Mouse (Mus musculus) kidney, adult 18-20 months (tissue): ENCODE data around the gene Phlpp2.
A peak's percentile ranks its signal among the peaks of the same experiment; 100 is the strongest.
"Not testable (repeated sequence)": the region's sequence is repeated elsewhere in the genome, so short reads cannot be mapped to it uniquely, and the experiment has no call there.

Source experiments
- DNase-seq: peaks from one replicate; pipeline ENCODE4 v3.0.0; 2021

Gene Phlpp2

DNA sequence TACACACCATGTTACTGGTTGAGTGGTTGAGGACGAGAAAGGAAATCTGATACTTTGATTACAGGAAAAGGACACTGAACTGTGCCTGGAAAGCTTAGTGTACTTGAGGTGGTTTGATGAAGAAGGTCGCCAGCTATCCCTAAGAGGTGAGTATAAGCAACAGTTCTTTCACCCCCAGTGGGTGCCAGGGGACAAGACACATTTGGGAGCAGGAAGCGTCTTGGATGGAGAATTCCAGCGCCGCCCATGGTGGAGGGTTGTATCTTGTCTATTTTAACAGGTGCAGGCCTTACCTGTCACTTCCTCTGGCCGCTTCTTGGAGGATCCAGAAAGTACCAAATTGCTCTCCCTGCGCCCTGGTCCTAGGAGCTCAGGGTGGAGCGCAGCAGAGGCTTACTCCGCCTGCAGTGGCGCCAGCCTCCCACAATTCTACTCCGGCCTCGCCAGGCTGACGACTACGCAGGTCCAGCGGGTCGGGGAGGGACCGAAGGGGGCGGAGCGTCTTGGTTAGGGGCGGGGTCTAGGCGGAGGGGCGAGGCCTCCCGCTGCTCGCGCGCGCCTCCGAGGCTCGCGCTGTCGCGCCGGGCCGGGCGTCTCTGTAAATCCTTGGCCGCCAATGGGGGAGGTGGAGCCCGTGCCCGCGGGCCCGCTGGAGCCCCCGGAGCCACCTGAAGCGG lies at the start of gene Phlpp2:
TSS of gene Phlpp2 (plus strand) at position 540 of the 677 bp plus-strand sequence.
- peak; percentile 96 for DNase-seq

DNA sequence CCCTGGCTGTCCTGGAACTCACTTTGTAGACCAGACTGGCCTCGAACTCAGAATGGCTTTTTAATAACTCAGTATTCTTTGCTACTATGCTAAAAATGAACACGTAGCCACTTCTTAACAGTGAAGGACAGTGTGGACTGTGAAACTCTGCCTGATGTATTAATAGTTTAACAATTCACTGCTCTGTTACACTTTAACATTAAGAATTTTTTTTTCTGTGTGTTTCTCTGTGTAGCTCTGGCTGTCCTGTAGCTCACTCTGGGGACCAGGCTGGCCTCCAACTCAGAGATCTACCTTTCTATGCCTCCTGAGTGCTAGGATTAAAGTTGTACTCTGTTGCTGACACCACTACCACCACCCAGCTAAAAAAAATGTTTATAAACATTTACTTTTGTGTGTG lies 44.8 kb upstream of the Phlpp2 start:
- DNase-seq = no peak

DNA sequence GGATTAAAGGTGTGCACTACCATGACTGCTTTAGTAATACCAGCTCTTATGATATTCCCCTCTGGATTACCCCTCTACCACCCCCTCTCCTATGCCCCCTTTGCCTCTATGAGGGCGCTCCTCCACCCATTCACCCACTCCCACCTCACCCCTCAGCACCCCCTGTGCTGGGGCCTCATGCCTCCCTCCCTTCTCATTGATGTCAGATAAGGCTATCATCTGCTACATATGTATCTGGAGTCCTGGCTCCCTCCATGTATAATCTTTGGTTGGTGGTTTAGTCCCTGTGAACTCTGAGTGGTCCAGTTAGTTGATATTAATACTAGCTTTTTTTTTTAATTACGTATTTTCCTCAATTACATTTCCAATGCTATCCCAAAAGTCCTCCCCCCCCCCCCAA lies 28.5 kb upstream of the Phlpp2 start:
- no peak for DNase-seq

DNA sequence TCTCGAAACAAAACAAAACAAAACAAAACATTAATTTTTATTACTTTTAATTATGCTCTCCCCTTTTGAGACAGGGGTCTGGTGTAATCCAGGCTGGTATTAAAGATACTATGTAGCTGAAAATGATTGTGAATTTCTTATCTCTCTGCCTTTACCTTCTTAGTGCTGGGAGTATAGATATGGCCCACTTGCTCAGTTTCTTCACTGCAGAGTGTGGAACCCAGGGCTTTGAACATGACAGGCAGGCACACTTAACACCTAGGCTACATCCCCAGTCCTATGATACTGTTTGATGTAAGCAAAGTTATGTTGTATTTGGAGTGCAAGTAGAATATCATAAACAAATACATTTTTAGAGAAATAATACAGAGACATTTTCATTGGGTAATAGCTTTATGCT lies 25.9 kb upstream of the Phlpp2 start:
- DNase-seq = no peak

DNA sequence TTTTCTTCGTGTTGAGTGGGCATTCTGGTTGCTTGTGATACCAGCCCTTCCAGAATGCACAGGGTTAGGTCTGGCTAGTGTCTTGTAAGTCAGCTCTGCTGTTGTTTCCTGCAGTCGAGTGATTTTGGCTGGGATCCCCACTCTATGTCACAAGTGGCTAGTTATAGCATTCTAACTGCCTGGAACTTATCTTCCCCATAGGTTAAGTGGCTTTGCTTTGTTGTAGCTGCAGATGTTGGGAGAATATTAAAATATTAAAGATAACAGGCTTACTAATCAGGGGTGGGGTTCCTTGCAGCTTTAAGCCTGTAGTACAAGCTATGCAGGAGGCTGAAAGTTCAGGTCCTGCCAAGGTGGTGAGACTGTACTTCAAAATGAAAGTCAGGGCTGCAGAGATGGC lies 20.5 kb upstream of the Phlpp2 start:
- DNase-seq = no peak

DNA sequence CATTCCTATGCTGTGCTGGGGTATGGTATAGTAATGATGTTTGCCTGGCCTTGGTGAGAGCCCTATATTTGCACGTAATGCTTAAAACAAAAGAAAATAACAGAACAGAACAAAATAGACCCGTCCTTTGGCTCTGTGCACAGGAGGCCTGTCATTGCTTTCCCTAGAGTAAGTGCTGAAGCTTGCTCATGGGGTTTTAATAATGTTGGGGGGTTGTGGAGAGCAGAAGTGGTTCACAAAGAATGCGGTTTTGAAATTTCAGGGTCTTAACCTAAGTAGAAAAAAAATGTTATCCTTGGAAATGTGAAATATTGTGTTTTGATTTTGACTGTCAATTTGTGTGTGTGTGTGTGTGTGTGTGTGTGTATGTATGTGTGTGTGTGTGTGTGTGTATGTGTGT lies 19.4 kb upstream of the Phlpp2 start:
- DNase-seq = no peak

DNA sequence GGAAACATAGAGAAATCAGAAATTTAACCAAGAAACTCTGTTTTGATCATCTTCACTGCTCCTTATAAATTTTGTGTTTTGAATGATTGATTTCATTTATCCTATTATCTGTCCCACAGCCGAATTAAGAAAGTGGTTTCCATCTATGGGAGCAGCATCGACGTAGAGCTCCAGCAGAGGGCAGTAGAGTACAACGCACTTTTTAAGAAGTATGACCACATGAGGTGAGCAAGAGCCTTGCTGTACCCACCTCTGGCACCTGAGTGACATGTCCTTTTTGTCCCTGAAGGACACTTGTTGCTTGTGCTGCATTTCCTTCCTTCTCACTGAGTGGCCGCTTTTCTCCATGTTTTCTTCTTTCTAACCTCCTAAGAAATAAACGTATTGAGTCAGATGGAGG lies 14.9 kb upstream of the Phlpp2 start:
- peak; percentile 71 for DNase-seq

DNA sequence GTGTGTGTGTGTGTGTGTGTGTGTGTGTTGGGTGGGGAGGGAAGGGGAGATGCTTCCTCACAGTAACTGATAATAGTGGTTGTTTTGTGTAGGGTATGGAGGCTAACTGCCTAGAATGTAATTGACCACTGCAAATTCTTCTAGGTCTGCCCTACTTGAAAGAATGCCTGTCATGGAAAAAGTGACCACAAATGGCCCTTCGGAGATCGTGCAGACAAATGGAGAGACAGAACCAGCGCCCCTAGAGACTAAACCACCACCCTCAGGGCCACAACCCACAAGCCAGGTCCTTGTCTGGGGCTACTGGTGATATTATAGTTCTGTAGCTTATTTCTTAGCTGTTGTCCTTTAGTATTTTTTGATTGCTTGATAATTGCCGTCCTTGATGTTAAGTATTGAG lies 13.8 kb upstream of the Phlpp2 start:
- no peak for DNase-seq

DNA sequence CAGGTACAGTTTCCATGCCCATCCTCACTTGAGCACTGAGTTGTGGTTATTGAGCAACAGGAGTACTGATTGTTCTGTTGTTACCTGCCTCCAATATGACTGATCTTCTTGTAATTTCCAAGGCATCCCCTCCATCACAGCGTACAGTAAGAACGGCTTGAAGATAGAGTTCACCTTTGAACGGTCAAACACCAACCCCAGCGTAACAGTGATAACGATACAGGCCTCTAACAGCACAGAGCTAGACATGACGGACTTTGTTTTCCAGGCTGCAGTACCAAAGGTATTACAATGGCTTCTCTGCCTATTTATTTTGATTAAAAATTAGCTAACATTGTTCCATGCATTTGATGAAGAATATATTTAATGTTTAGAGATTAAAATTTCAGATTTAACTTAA lies 12.9 kb upstream of the Phlpp2 start:
- no peak for DNase-seq

DNA sequence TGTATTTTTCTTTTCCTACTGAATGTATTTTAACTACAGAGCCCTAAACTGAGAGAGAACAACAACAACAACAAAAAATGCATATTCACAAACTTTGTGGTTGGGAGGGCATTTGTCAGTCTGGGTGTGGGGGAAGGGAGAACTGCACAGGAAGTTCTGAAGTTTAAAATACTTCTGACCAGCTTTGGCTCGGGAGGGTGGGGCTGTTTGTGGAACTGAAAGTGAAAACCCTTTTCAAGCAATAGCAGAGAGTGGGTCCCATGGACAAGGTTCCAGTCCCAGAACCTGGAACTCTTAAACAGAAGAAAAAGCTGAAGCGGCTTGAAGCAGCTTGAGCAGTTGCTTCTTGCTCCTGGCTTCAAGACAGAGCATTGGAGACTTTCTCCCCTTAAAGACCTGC lies 4.9 kb upstream of the Phlpp2 start:
- DNase-seq = peak; percentile 36

DNA sequence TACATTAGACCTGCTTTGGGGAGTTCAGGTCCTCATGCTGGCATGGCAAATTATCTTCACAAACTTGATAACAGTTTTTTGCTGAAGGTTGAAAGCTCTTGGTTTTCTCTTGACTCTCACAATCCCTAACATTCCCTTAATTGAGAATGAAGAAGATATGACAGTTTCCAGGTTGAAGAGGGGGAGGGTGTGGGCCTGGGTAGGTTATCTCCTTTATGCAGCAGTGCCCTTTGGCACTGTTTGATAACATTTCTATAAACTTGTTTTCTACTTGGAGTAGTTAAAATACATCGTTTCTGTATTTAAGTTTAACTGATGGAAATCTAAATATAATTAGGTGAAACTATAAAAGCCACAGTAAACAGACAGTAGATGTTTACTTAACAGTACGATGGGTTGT lies 3.5 kb upstream of the Phlpp2 start:
- no peak for DNase-seq

DNA sequence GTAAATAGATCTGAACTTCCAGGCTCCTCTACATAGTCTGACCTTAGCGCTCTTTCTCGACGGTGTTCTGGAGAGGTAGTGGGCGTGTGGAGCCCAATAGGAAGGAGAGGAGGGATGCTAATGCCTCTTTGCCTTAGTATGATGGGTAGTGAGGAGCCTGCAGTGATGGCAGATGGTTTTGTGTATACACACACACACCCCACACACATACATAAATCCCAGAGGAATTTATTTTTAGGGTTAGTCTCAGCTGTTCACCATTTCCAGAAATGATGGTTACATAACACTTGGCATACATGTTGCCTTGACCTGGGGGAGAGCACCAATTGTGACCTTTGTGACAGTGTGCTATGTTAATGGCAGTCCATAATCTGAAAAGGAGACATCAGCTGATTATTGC lies 2.8 kb upstream of the Phlpp2 start:
- no peak for DNase-seq

DNA sequence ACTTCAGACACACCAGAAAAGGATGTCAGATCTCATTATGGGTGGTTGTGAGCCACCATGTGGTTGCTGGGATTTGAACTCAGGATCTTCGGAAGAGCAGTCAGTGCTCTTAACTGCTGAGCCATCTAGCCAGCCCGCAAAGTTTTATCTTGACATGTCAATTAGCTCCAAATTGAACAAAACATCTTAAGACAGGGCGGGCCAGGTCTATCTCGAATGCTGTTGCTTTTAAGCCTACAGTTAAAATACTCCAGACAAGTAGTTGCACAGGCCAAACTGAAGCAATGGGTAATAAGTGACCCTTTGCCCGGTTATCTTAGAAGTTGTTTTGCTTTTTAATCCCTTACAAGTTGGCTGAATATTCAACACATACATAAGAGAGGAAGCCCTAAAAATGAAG lies 1.7 kb upstream of the Phlpp2 start:
- DNase-seq = no peak

DNA sequence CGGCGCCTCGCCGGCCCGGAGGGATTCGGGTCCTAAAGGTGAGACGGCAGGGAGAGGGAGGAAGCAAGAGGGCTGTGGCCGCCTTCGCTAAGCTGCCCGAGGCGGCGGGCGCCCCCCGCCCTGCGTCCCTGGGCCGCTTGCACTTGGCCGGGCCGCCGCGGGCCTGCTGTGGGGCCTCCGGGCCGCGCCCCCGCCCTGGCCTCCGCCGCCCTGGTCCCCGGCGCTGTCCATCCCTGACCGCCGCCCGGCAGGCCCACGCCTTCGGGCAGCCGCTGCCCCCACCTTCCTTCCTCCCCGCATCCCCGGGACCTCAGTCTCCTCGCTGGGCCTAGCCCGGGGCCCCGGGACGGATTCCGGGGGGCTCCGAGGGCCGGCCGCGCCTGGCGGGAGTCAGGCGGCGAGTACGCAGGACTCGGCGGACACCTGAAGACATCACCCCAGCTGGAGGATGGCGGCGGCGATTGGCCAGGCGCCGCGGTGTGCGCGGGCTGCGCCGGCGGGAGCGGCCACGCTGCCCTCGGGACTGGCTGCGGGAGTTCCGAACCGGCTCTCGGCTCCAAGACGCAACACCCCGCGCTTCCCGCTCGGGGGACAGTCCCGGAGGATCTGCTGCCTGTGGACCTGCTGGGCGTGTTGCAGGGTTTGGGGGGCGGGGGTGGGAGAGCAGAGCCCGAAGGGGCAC lies 479 bp downstream of the Phlpp2 start:
- DNase-seq = peak; percentile 69

DNA sequence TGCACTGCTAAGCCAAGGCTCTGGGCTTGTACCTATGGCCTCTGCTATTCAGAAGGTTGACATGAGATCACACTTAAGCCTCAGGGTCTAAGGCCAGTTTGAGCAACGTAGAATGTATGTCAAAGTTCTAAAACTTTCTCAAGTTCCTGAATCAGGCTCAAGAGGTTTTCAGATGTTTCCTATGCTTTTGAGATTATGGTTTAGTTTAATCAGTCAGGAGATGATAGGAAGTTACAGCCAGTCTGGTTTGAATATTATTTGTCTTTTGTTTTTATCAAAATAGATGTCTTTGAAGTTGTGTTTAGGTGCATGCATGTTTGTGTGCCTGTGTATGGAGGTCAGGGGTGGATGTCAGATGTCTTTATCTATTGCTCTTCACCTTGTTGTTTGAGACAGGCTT lies 2.7 kb downstream of the Phlpp2 start:
- DNase-seq = no peak

DNA sequence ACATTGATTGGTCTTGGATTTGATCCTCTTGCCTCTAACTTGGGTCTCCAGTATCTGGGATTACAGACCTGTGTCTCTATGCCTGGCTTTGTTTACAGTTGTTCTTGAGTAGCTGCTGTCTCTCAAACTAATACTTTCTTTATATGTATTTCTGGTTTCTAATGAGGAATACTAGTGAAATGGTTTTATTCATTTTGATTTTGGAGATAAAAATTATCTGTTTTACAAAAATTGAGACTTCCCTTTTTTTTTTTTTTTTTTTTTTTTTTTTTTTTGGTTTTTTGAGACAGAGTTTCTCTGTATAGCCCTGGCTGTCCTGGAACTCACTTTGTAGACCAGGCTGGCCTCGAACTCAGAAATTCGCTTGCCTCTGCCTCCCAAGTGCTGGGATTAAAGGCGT lies 5.5 kb downstream of the Phlpp2 start:
- DNase-seq = not testable (repeated sequence)

DNA sequence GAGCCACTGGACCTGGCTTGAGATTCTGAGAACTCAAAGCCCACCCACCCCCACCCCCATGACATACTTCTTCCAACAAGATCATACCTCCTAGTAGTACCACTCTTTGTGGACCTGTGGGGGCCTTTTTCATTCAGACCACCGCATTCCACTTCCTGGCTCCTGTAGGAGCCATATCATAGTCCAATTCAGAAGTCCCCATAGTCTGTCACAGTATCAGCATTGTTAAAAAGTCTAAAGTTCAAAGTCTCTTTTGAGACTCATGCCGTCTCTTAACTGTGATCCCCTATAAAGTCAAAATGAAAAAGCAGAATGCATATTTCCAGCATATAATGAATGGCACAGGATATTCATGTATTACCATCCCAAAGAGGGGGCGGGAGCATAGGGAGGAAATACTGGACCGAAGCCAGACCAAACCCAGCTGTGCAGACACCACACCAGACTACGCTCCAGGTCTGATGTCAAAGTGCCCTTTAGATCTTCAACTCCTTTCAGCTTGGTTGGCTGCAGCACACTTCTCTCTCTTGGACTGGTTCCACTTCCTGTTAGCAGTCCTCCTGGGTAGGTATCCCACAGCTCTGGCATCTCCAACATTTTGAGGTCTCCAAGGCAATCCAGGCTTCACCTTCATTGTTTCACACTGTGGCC lies 11.8 kb downstream of the Phlpp2 start:
- DNase-seq = no peak

DNA sequence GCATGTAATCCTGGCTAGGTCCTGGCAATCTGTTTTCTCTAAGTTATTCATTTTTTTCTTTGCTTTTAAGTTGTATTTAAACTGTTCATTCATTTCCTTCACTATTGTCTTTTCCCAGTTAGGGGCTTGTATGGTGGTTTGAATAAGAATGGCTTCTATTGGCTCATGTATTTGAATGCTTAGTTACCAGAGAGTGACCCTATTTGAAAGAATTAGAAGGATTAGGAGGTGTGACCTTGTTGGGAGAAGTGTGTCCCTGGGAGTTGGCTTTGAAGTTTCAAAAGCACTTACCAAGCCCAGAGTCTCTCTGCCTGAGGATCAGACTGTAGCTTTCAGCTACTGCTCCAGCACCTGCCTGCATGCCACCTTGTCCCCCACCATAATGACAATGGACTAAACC lies 17.0 kb downstream of the Phlpp2 start:
- no peak for DNase-seq

DNA sequence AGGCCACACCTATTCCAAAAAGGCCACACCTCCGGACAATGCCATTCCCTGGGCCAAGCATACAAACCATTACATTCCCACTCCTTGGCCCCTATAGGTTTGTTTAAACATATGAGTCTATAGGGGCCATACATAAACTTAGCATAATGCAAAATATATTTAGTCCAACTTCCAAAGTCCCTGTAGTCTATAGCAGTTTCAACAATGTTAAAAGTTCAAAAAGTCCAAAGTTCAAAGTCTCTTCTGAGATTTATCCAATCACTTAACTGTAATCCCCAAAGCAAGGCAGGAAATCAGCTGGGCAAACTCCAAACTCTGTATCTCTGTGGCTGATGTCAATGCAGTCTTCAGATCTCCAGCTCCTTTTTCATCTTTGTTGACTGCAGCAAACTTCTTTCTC lies 20.9 kb downstream of the Phlpp2 start:
- DNase-seq = no peak

DNA sequence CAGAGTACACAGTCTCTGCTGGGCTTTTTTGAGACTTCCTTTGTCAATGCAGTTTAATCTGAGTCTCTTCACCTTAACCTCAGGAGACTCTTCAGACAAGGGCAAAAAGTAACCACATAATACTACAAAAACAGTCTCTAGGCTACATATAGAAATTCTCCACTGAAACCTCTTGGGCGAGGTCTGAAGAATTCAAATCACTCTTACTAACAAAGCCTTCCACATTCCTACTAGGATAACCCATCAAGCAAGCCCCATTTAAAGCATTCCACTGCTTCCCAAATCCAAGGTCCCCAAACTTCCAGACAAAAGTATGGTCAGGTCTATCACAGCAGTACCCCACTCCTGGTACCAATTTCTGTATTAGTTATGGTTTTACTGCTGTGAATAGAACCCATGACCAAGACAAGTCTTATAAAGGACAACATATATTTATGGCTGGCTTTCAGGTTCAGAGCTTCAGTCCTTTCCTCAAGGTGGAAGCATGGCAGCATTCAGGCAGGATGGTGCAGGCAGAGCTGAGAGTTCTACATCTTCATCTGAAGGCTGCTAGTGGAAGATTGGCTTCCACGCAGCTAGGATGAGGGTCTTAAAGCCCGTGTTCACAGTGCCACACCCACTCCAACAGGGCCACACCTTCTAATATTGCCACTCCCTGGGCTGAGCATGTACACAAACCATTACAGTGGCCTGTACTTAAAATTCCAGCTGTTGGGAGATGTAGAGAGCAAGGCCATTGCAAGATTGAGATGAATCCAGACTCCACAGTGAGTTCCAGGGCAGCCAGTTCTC lies 22.6 kb downstream of the Phlpp2 start:
- DNase-seq = no peak

DNA sequence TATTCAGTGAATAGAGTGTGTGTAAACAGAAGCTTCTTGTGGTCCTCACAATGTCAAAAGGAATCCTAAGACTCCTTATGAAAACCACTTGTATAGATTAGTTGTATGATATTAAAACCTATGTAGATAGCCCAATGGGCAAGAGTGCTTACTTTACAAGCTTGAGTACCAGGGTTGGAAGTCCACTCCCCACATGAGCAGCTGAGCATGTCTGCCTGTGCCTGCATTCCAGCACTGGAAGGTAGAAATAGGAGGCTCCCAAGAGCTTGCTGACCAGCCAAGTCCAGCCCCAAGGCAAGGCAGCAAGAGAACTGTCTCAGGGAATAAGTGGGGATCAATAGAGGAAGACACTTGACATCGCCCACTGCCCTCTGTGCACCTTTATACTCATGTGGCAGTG lies 26.3 kb downstream of the Phlpp2 start:
- DNase-seq = no peak

DNA sequence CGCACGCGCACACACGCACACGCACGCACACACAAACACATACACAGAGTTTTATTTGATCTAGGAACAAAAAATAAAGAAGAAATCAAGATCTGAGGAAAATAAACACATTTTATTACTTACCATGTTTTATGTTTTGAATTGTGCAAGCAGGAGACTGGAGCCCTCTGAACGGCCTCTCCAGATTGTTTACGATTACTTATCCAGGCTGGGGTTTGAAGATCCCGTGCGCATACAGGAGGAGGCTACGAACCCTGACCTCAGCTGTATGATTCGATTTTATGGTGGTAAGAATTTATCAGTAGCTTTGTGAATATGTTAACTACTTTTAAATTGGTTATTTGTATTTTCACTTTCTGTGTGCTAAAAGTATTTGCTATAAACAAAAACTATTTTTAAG lies 27.0 kb downstream of the Phlpp2 start:
- no peak for DNase-seq

DNA sequence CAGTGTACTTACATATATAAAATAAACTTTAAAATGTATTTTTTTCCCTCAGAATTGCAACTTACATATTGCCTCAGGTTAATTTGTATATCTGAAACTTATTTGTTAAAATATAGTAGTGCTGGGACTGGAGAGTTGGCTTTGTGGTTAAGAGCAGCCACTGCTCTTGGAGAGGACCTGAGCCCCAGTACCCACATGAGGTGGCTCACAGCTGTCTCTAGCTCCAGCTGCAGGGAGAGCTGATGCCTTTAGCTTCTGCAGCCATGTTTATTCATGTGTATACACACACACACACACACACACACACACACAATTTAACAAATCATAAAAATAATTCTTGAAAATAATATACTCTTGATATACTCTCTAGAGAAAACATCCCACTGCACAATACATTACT lies 34.0 kb downstream of the Phlpp2 start:
- DNase-seq = no peak
